Mouse (Mus musculus): Measurements from ENCODE around the gene Gm9602.
"Not testable (repeated sequence)": the region's sequence is repeated elsewhere in the genome, so short reads cannot be mapped to it uniquely, and the experiment has no call there.

Gm9602 gene

DNA sequence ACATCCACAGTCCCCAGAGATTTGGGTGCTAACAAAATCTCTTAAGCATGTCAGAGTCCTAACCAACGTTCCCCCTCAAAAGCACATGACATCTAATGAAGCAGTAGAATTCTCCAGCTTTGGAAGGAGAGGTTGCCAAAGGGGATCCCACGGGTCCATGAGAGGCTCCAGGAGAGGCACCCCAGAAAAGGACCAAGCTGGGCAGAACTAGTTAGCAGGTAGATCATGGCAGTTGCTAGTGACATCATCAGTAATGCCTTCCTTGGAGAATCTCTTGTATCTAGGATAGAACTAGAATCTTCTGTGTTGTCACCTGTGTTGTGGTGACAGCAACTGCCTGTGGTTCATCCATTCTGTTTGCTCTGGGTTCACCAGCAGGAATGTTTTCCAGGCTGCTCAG, at the start of gene Gm9602:
TSS of gene Gm9602 (plus strand) at position 301 of the 400 bp plus-strand sequence.
- not testable (repeated sequence) for DNase-seq (ENCODE audit: low spot score)

DNA sequence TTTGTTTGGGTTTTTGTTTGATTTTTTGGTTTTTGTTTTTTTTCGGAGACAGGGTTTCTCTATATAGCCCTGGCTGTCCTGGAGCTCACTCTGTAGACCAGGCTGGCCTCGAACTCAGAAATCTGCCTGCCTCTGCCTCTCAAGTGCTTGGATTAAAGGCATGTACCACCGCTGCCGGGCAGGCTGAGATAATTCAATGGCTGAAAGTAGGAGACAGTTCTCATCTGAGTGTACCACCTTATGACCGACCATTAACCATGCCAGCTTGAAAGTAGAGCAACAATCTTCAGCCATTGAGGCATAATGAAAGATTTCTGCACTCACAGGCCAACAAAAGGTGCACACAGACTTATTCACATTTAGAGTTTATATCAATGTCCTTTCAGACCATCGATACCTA, 30.3 kb downstream of the Gm9602 start:
- not testable (repeated sequence) for DNase-seq (ENCODE audit: low spot score)

DNA sequence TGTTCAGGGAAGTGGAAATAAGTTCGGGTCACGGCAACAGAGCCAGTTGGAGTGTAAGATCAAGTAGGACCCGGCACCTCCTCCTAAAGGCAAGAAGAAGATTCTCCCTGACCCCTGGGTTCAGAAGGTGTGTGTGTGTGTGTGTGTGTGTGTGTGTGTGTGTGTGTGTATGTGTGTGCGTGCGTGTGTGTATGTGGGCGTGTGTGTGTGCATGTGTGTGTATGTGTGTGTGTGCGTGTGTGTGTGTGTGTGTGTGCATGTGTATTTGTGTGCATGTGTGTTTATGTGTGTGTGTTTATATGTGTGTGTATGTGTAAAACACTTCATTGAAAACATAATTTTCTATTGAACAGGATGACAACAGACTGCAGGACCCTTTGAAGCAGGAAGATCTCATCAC, 45.8 kb downstream of the Gm9602 start:
- not testable (repeated sequence) for DNase-seq (ENCODE audit: low spot score)
